ENCODE assay signal across 10 mouse cellular contexts in the genomic region with DNA sequence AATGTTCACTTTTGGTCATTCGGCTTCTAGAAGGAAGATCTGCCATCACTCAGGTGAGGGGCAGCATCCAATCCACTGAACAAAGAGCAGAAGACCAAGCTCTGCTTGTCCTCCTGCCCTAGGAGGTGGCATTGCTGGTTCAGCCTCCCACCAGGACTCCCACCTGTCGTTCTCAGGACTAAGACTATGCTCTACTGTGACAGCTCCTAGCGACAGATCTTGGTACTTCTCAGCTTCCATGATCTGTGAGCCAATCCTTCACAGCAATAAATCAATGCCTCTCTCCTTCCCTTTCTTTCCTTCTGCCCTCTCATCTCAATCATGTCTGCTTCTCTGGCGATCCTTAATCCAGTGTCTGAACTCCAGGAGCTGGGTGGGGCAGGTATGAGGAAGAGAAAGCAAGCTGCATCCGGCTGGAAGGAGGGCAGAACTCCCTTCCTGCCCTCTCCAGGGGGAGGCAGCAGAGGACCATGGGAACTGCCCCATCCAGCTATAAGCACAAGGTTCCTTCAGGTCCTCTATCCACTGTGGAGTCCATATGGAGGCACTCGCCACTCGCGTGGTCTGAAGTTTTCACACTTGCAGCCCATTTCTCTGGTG. TPM values are rescaled to one million over a fixed set of nuclear protein-coding genes. Genes with fewer than 3 reads are reported as not detected.
DNase-seq lines count a peak whose midpoint lies in the region; ATAC-seq and TF ChIP-seq lines count a peak whose summit lies in the region.
"Had no signal": no experiment of that assay in that cellular context is flagged by ENCODE, and none has a peak within 500 bp of the region (broad histone marks: within the 10 kb centered on the region; RNA-seq: fewer than 3 reads in every experiment).

No protein-coding gene starts in this region.

- H3K27me3 ChIP-seq in testis, adult 2 months (ENCODE audit: control insufficient read depth, insufficient read depth, low read length): no peaks in the 10 kb centered on the region
- peaks cover 74% of the 10 kb centered on the region for H3K27me3 ChIP-seq in midbrain, embryonic 13.5 days

- no peak overlapping the region for H3K27ac ChIP-seq in testis, adult 2 months (ENCODE audit: control insufficient read depth, insufficient read depth, low read depth, low read length)
- no peak overlapping the region for H3K27ac ChIP-seq in midbrain, embryonic 13.5 days

- H3K36me3 ChIP-seq in testis, adult 2 months (ENCODE audit: control insufficient read depth, insufficient read depth, low read length): no peaks in the 10 kb centered on the region
- H3K36me3 ChIP-seq in midbrain, embryonic 13.5 days: no peaks in the 10 kb centered on the region

- no peaks in the 10 kb centered on the region for H3K9me3 ChIP-seq in midbrain, embryonic 13.5 days

- peak; percentile 41; the same call in 1 of the 2 replicates for TF ChIP-seq CTCF in testis, adult 2 months (IDR thresholded peaks at IDR 0.05; ENCODE audit: control insufficient read depth, insufficient read depth, insufficient replicate concordance, low read depth, low read length)

- no peak overlapping the region for H3K9ac ChIP-seq in midbrain, embryonic 13.5 days (replicated peaks)

- no peak for TF ChIP-seq POLR2A in testis, adult 2 months (IDR thresholded peaks at IDR 0.05; ENCODE audit: control insufficient read depth, low read depth, low read length)

- 56% methylated on average over 8 of the region's 8 CpGs for WGBS in midbrain, embryonic 13.5 days

- H3K4me1 ChIP-seq in testis, adult 2 months (ENCODE audit: control insufficient read depth, insufficient read depth, low read length): peaks cover 9% of the 10 kb centered on the region
- peaks cover 60% of the 10 kb centered on the region for H3K4me1 ChIP-seq in midbrain, embryonic 13.5 days (replicated peaks)

- ATAC-seq in midbrain, embryonic 13.5 days: no peak

- peak; percentile 41 to 46 for DNase-seq in adrenal gland, adult 18-20 months (ENCODE audit: low spot score in 2 of 2)
- no peak for DNase-seq in adrenal gland, postnatal 4 days (ENCODE audit: low spot score in 2 of 2)
- no peak for DNase-seq in testis, postnatal 14 days (ENCODE audit: low spot score)
- peak; percentile 53 for DNase-seq in kidney, adult 9 months
- peak; percentile 73 for DNase-seq in urinary bladder, postnatal 14 days (ENCODE audit: low spot score)
- no peak for DNase-seq in embryo, embryonic 10.5 days (ENCODE audit: low spot score)
- DNase-seq: cerebellum, adult 18-20 months; right cerebral cortex, postnatal 25 days had no signal

- no peak overlapping the region for H3K4me3 ChIP-seq in testis, adult 2 months (ENCODE audit: control insufficient read depth, low read depth, low read length)
- H3K4me3 ChIP-seq in midbrain, embryonic 13.5 days (replicated peaks): no peak overlapping the region

- no peak overlapping the region for H3K4me2 ChIP-seq in midbrain, embryonic 13.5 days (replicated peaks)

RNA-seq across cellular contexts. Expression of gene Btrc, which starts 54.8 kb away (rescaled TPM):
- total RNA-seq in adrenal gland, adult 18-20 months (2021): 10 to 100 TPM; 33.6 to 37.1 TPM
- 10 to 100 TPM; 42.4 to 46.6 TPM for total RNA-seq in adrenal gland, postnatal 4 days (2021)
- polyA plus RNA-seq in testis, adult 2 months (2012; rRNA removed): 55.6 and 56.6 TPM in 2 replicates
- polyA plus RNA-seq in midbrain, embryonic 13.5 days (2015; fragmentation: Nextera tagmentation; extraction: Ambion mirVana): 62.7 and 63.5 TPM in 2 replicates

Comparison
In these comparisons a context has a peak if more than half of its experiments do, and no peak if none do; other contexts are left out.
1. DNase-seq: peak in adrenal gland, adult 18-20 months (2 of 2), kidney, adult 9 months (single experiment) and urinary bladder, postnatal 14 days (single experiment); none in adrenal gland, postnatal 4 days (0 of 2), testis, postnatal 14 days (single experiment) and embryo, embryonic 10.5 days (single experiment).